Mouse (Mus musculus): ENCODE data around the gene Gse1.

Gene Gse1

DNA sequence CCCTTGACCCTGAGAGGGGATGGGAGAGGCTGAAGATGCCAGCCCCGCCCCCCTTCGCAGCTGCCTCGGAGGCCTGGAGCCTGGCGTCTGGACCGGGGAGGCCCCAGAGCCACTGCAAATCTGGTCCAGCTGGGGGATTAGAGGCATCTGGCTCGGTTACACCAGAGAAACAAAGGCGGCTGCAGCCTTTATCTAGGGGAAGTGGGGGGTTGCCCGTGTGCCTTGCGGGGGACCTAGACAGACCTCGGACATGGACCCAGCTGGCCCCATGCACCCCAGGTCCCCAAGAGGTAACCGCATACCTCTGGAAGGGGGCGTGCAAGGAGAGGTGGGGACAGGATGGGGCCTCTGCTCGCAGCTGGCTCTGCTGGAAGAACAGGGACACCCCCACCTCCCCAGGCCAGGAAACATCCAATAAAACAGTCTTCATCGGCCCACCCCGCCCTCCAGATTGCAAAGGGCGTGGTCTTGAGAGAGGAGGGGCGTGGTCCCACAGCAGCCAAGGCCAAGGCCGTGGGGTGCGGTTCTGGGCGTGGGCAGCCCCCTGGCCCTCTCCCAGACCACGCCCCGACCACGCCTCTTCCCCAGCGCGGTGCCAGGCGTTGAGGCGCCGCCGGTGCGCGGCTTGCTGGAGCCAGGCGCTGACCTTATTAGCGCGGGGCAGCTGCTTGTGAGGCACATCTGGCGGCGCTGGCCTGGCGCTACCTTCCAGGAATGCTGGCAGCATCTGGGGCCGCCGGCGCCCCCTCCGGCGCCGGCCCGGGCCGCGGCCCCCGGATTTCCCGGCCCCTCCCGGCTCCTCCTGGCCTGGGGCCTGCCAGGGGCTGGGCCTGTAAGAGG lies 48.0 kb downstream of the Gse1 start:
- no peak for DNase-seq (ENCODE audit: low read depth, low spot score)

DNA sequence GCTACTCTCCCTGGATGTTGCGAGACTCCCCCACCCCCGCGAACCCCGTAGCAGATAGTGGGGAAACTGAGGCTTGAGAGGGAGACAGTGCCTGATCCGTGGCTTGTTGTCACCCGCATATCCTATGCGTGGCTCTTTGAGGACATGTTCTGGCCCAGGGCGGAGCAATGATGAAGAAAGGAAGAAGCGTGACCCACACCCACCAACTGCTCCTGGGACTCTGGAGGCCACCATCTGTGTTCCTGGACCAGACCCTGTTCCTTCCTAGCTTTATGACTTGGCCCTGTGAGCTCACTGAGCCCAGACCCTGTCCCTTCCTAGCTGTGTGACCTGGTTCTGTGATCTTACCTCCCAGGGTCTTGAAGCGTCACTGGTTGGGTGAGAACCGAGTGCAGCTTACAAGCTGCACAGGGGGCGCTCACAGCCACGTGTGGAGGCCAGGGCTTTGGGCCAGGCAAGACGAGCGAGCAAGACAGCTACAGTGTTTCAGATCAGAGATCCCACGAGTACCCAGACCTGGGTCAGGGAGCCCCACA lies 48.7 kb downstream of the Gse1 start:
- DNase-seq (ENCODE audit: low read depth, low spot score): no peak

DNA sequence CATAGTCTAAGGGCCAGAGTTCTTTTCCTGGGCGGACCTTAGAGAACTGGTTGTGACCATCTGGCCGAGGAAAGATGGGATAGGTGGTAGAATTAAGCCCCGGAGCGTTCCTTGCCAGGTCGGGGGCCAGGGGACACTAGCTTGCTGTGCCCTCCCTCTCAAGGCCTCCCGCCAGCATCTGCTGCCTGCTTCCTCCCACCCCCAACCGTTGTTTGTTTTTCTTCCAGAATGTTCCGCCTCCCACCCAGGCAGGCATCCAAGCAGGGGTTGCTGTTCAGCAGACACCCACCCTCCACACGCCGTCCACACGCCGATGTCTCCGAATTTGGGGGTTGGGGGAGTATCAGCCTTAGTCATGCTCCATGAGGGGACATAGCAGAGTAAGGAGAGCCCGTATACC lies 49.8 kb downstream of the Gse1 start:
- DNase-seq (ENCODE audit: low read depth, low spot score): no peak

DNA sequence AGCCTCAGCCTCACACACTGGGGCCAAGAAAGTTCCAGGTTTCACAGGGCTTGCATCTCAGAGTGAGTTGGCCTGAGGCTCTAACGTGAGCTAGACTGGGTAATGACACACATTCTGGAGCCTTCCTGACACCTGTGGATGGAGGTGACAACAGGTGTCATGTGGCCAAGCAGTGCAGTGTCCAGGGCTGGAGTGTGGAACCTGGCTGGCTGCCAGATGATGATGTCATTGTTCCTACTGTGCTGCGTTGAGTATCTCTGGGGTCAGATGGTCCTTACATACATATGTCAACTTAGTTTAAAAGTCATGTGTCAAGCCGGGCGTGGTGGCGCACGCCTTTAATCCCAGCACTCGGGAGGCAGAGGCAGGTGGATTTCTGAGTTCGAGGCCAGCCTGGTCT lies 51.2 kb downstream of the Gse1 start:
- DNase-seq (ENCODE audit: low read depth, low spot score): no peak

DNA sequence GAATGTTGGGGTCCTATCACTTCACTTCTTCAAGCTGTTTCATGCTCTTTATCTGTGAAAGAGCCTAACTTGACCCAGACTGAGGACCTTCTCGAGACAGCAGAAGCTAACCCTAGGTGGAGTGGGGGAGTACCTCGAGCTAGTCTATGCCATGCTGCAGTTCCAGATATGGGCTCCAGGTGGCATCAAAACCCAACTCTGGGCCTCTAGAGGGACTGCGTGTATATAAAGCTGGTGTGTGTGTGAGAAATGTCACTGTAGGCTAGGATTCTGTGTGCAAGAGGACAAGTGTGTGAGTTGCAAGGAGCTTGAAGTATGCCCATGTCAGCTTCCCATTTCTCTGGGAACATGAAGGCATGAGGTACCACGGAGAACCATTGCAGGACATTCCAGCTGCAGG lies 53.2 kb downstream of the Gse1 start:
- peak; percentile 67 for DNase-seq (ENCODE audit: low read depth, low spot score)

DNA sequence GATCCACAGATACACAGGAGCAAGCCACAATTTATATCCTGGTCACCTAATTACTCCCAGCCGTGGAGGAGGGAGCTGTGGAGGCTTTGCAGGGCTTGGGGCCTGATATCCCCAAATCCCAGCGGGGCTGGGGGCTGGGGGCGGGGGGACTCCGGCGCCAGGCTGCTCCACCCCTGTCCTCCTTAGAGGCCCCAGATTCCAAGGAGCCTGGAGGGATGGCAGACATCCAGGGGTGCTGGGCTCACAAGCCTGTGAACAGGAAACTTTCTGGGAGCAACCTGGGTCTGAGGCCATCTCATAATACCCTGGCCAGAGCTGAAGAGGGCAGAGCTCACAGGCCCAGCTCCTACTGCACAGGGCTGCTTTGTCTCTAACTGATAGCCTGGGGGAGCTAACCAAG lies 54.2 kb downstream of the Gse1 start:
- DNase-seq (ENCODE audit: low read depth, low spot score): no peak

DNA sequence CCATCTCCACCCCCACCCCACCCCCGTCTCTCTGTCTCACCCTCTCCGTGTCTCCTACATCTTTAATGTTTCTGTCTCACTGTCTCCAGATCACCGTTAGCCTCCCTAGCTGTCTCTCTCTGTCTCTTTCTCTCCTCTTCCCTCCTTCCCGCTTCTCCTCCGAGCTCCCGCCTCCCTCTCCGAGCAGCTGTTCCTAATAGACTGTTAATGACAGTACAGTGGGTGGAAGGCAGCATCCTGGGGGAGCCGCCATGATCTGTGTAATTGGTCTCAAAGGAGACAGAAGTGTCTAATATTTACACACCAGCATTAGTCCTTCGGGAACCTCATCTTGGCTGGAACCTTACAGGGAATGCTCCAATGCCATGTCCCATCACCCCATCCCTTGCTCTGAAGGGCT lies 56.0 kb downstream of the Gse1 start:
- no peak for DNase-seq (ENCODE audit: low read depth, low spot score)

DNA sequence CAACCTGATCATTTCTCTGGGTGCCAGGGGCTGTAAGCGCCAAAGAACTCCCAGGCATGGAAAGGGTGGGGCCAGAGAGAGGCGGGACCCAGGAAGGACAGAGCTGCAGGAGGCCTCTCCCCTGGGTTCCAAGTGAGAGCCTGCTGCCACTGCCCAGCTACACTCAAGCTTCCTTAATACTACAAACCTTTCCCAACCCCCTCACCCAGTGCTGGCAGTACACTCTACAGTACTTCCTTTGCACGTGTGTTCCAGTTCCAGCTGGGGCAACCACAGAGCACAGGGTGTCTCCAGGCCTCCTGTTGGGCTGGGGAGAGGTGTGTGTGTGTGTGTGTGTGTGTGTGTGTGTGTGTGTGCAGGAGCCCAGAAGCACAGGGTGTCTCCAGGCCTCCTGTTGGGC lies 56.8 kb downstream of the Gse1 start:
- DNase-seq (ENCODE audit: low read depth, low spot score): no peak

DNA sequence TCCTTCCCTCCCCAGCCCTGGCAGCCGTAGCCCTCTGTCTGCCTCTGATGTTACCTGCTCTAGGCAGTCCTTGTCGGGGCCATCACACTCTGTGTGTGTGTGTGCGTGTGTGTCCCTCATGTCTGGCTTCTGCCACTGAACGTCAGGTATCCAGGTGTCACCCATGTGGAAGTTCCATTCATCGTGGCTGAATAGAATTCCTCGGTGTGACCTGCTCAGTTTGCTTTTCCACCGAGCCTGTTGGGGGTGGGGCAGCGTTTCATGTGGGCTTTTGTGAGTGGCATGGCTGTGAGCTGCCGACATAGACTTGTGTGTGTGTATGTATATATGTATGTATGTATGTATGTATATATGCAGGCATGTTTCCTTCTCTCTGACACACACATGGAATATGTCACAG lies 57.6 kb downstream of the Gse1 start:
- no peak for DNase-seq (ENCODE audit: low read depth, low spot score)

DNA sequence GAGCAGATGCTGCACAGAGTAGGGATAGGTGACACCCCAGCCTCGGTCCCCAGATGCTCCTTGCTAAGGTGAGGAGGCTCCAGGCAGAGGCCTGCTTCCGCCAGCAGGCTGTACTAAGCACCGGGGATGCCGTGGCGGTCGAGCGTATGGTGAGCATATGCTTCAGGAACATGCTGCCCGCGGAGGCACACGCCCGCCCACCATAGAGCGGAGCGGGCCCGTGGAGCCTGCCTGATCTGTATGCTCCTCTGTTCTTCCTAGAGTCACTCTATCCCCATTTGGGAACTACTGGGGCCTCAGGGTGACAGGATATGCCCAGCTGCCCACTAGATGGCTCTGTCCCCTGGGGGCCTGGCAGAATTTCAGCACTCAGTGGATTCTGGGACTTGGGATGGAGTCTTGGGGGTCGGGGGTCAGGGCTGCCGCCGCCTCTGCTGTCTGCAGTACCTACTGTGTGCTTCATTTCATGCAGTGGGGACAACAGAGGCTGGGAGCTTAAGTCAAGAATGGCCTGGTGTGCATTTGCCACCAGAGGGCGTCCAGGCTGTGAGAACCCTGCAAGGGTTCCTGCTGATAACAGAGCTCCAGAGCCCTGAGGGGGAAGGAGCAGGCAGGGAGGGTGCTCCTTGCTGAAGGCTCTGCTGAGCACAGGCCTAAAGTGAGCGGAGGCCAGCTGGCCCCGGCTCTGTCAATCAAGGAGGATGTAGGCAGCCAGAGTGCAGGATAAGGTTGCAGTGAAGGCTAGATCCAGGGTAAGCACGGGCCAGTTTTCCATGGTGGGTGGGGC lies 60.1 kb downstream of the Gse1 start:
- no peak for DNase-seq (ENCODE audit: low read depth, low spot score)

DNA sequence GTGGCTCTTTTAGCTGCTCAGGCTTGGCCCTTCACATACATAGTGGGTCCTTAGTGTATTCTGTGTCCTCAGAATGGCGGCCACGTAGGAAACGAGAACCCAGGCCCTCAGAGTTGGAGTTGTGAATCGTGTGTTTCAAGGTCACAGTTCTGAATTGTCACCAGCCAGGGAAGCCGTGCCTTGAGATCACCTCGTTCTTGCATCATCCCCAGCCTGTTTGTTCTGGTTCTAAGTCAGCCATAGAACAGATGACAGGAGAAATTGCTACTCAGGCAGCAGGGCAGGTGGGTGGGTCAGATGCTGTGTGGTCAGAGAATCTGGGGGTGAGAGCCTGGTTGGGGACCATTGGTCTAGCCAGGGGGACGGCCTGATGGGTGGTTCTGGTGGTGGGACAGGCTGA lies 60.9 kb downstream of the Gse1 start:
- DNase-seq (ENCODE audit: low read depth, low spot score): no peak

DNA sequence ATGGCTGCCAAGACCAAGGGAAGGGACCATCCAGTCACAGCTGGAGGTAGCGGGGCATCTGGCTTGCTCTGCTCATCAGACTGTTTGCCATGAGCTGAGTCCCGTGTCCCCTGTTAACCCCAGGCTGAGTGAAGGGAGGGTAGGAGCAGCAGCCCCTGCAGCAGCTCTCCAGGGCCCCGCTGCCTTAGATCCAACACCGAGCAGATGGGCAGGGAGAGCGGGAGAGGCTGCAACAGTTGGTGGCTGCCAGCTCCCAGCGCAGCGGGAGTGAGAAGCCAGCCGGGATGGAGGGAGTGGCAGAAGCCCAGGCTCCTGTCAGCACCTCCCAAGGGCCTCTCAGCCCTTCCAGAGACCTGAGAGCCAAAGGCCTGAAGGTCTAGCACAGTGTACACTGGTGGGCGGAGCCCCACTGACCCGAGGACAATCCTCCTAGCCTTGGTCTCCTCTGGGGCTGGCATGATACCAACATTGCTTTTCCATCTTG lies 61.5 kb downstream of the Gse1 start:
- no peak for DNase-seq (ENCODE audit: low read depth, low spot score)

DNA sequence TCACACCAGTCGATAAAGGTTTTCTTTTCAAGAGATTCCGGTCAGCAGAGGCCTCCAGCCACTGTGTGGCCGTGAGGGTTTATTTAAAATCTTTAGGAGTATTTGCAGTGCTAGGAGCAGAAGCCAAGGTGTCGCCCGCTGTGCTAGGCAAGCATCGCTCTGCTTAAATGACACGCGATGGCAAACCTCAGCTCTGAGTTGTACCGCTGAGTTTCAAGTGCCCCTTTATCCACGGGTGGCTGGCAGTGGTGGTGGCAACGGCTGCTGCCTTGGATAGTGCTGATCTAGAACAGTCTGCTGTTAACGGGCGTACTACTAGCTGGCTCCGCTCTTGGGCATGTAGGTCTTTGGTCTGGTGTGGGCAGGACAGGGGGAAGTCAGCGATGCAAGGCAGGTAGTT lies 62.4 kb downstream of the Gse1 start:
- no peak for DNase-seq (ENCODE audit: low read depth, low spot score)

DNA sequence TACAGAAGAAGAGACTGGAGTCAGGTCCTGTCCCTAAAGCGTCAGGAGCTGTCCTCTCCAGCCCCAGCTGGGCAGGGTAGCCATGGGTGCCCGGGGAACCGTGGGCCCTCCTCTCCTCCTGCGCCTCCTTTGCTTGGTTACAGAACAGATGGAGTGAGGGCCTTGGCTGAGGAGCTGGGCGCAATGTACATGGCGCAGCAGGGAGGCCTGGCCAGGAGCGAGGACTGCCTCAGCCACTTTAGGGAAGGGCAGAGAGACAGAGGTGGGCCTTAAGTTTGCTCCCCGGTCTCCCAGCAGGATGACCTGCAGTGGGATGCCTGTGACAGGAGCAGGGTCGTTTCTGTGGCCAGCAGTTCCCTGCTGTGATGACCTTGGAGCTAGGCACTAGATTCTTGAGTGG lies 63.4 kb downstream of the Gse1 start:
- no peak for DNase-seq (ENCODE audit: low read depth, low spot score)

DNA sequence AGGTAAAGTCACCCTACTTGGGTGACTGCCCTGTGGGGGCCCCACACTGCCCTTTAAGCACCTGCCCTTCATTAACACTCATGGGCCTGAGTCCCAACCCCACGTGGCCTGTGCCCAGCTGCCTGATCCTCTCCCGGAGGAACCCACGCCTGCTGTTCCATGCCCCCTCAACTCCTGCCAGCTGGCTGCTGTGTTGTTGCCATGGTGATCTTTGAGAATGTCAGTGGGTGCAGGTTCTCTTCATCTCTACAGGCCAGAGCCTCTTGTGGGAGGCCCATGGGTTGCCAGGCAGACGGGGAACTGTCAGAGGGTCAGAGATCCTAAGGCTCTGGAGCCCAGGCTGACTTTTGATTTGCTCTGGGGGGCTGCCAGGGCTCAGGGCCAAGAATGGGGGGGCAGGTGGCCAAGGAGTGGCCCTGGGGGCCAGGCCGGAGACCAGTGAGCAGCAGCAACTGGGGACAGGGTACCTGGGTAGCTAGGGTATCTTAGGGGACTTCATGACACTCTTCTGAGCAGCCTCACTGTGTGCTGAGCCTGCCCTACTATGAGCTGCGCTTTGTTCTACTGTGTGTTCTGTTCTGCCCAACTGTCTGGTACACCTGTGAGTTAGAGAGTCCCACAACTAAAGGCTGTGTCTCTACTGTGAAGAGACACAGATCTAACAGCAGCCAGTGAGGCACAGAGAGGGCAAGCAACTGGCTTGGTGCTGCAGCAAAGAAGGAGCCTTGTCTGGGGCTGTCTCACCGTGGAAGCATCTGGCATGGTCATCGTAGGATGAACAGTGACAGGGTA lies 64.3 kb downstream of the Gse1 start:
- DNase-seq (ENCODE audit: low read depth, low spot score): no peak

DNA sequence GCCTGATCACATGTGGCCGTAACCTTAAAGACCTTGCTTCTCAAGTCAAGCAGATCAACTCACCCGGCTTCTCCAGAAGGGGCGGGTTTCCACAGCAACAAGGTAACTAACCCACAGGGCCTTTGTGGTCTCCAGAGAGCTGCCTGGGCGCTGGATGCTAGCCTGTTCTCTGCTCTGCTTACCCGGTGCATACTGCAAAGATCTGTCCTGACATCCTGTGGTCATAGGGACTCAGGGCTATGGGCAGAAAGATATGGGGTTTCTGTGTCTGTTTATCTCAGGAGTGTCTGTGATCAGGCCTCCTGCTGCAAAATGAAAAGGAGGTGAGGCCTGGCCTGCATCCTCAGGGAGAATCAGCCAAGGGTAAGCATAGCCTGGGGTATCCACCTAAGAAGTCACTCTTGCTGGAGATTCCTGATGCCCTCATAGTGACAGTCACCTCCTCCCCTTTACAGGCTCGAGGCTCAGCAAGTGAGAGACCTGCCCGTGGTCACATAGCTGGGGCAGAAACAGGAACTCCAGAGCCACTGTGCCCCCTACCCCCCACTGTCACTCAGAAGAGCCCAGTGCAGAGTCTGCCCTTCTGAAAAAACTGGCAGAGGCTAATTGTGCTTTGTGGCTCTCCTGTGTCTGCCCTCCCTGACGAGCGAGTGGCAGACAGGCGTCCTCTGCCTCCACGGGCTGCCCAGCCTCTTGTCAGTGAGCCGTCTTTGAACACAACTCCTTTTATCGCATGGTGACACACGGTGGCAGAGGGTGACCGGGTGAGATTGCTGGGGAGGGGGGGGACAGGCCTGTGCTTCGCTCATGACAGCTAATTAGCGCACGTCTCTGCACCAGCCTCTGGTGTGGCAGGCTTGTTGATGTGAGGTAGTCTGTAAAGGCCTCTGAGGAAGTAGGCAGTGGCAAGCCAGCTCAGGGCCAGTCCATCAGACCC lies 65.4 kb downstream of the Gse1 start:
- DNase-seq (ENCODE audit: low read depth, low spot score): no peak

DNA sequence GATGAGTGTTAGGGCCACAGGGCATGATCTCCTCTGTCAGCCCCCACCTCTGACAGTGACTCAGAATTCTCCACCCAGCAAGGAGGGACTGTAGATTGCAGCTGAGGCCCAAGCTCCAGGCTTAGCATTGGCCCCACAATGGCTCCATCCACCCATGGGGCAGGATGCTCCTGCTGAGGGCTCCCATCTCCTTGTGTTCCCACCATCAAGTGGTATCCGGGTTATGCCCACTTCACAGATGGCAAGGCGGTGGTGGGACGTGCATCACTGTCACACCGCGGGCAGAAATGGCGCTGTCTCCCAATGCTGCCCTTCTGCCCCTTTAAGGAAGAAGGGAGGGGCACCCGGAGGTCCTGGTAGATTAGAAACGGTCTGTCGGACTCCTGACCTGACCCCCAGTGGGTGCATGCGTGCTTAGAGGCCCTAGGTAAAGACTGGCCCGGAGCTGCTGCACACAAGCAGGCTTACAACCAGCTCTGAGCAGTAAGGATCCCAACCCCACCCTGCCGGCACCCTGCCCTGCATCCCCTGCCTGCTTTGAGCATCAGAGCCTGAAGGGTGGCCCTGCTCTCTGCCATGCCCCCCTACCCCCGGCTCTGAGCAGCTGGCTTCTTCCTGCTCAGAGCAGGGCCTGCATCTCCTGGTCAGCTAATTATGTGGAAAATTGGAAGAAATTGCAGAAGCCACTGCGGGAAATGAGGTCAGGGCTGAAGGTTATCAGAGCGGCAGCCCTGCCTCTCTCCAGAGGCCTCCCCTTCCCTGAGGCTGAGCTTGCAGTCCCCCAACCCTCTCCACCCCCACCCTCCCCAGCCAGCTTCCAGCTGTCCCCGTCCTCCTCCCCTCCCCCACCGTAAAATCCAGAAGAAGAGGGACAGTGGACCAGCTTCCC lies 67.0 kb downstream of the Gse1 start:
- no peak for DNase-seq (ENCODE audit: low read depth, low spot score)

DNA sequence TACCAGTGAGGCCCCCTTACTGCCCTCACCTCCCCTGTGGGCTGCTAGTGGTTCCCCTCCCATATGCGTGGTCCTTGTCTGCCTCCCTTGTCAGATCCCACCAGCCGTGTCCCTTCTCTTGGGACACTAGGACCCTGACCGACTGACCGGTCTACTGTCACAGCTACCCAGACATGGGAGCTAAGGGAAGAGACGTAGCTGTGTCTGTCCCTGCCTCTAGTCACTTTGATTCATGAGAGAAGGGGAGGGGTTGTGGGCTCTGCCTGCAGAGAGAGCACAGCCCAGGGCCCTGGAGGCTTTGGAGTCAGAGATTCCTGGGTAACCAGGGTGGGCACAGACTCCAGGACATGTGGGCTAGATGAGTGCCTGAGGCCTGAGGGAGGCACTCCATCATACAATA lies 68.7 kb downstream of the Gse1 start:
- no peak for DNase-seq (ENCODE audit: low read depth, low spot score)

DNA sequence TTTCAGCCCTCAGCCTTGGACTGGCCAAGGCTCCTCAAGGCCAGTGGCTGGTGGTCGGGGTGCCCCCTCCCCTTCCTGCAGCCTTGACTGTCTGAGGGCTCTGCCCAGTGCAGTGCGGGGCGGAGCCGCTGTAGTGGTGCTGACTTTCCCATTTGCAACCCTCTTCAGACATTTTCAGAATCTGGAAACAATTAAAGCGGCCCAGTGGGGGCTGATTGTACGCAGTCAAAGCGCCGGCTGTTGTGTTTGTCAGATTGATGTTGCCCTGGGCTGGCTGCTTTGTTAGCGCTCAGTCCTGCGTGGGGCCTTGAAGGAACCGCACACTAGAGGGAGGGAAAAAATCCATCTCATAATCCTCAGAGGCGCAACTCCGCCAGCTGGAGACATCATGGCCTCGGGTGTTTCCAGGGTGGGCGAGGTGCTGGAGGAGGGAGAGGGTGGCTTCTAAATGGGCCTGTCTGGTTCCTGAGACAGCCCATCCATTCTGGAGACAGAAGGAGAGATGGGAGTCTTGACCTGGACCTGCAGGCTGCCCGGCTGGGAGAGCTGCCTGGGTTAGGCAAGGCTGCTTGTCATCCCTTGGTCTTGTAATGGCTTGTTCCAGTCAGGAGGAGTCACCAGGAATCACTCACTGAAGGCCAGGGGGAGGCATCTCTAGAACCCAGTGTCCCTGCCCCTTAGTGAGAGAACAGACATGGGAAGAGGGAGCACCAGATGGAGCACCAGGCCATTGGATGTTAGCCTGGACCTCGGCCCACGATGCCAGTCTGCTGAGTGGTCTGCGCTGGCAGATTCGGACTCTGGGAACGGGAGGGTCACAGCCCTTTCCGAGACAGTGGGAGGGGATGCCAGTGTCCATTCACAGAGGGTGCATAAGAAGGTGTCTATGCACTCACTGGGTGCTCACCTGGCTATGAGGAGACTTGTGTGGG lies 70.6 kb downstream of the Gse1 start:
- no peak for DNase-seq (ENCODE audit: low read depth, low spot score)

Data from retina, adult 2 months (tissue).